Mouse (Mus musculus) erythroblast, embryonic 14.5 days (primary cell): ENCODE measurements around the gene Stk40. TPM values are rescaled to one million over a fixed set of nuclear protein-coding genes. Genes with fewer than 3 reads are reported as not detected.

Experiments used
- H3K27me3 ChIP-seq: 2 replicates; pipeline ENCODE4 v1.6.1; 2012; ENCODE audit warnings: inconsistent platforms; ENCODE audit not compliant: control insufficient read depth
- H3K36me3 ChIP-seq: 2 replicates; pipeline ENCODE4 v1.6.1; 2012; ENCODE audit warnings: mild to moderate bottlenecking, inconsistent platforms; ENCODE audit not compliant: control insufficient read depth
- H3K4me1 ChIP-seq: 2 replicates; pipeline ENCODE4 v1.6.1; 2012; ENCODE audit warnings: inconsistent platforms; ENCODE audit not compliant: control insufficient read depth
- H3K4me3 ChIP-seq: replicated peaks from 2 replicates; pipeline ENCODE3; 2012; ENCODE audit warnings: moderate library complexity, mild to moderate bottlenecking, inconsistent platforms
- H3K9me3 ChIP-seq: 2 replicates; pipeline ENCODE4 v1.6.1; 2012; ENCODE audit warnings: low read length, inconsistent platforms, mixed read lengths; ENCODE audit not compliant: control insufficient read depth
- GATA1 ChIP-seq: IDR thresholded peaks from 2 replicates; pipeline ENCODE4 v1.6.1; 2012; ENCODE audit warnings: low read length, inconsistent platforms, mixed read lengths
- TAL1 ChIP-seq: IDR thresholded peaks from 3 replicates; pipeline ENCODE4 v1.6.1; 2012; ENCODE audit warnings: low read length, inconsistent platforms, mixed read lengths
- polyA plus RNA-seq: library from polyadenylated mRNA; stranded (reverse); fragments of >175 nt; gene quantifications from 2 replicates; pipeline ENCODE4 v1.2.3, GENCODE M21; 2012

Gene Stk40
- polyA plus RNA-seq, 1 experiment: 4.6 TPM

GRCm38 (mm10) chr4:126134639-126135038 is 30.9 kb downstream of the Stk40 start:
- no peaks in the 10 kb centered on the region for H3K4me1 ChIP-seq
- H3K27me3 ChIP-seq: no peaks in the 10 kb centered on the region
- TF ChIP-seq GATA1 (no peak), TAL1 (no peak)
- peaks cover 82% of the 10 kb centered on the region for H3K36me3 ChIP-seq
- no peaks in the 10 kb centered on the region for H3K9me3 ChIP-seq
- no peak overlapping the region for H3K4me3 ChIP-seq

GRCm38 (mm10) chr4:126137773-126138172 is 34.0 kb downstream of the Stk40 start:
- no peaks in the 10 kb centered on the region for H3K9me3 ChIP-seq
- no peak overlapping the region for H3K4me3 ChIP-seq
- peaks cover 66% of the 10 kb centered on the region for H3K36me3 ChIP-seq
- no peak for TF ChIP-seq GATA1
- TF ChIP-seq TAL1: no peak
- no peaks in the 10 kb centered on the region for H3K27me3 ChIP-seq
- H3K4me1 ChIP-seq: no peaks in the 10 kb centered on the region

GRCm38 (mm10) chr4:126141021-126141420 is 37.3 kb downstream of the Stk40 start:
- Histone ChIP-seq H3K4me1 (no peaks in the 10 kb centered on the region), H3K4me3 (no peak overlapping the region), H3K27me3 (0 out of 2 replicates have a peak, but pooled peaks cover 1% of the 10 kb centered on the region), H3K36me3 (peaks cover 41% of the 10 kb centered on the region), H3K9me3 (no peaks in the 10 kb centered on the region)
- no peak for TF ChIP-seq GATA1
- TF ChIP-seq TAL1: no peak

- no peaks in the 10 kb centered on the region for H3K36me3 ChIP-seq
- H3K9me3 ChIP-seq: no peaks in the 10 kb centered on the region; the same call in 1 of the 2 replicates
- TF ChIP-seq GATA1 (no peak), TAL1 (no peak)
- peaks cover 6% of the 10 kb centered on the region for H3K4me1 ChIP-seq
- no peak overlapping the region for H3K4me3 ChIP-seq
- H3K27me3 ChIP-seq: peaks cover 45% of the 10 kb centered on the region
Measured at GRCm38 (mm10) chr4:126145396-126145795, 41.6 kb downstream of the Stk40 start.

GRCm38 (mm10) chr4:126146974-126147532 is 43.3 kb downstream of the Stk40 start:
- no peak overlapping the region for H3K4me3 ChIP-seq
- H3K27me3 ChIP-seq: peaks cover 58% of the 10 kb centered on the region
- TF ChIP-seq TAL1: no peak
- no peak for TF ChIP-seq GATA1
- H3K36me3 ChIP-seq: no peaks in the 10 kb centered on the region
- peaks cover 6% of the 10 kb centered on the region for H3K4me1 ChIP-seq
- H3K9me3 ChIP-seq: no peaks in the 10 kb centered on the region; the same call in 1 of the 2 replicates

GRCm38 (mm10) chr4:126147533-126148160 is 43.9 kb downstream of the Stk40 start, which contains the start of gene Eva1b:
TSS of gene Eva1b (plus strand) at chr4:126147744.
- H3K4me1 ChIP-seq: peaks cover 6% of the 10 kb centered on the region
- H3K9me3 ChIP-seq: no peaks in the 10 kb centered on the region; the same call in 1 of the 2 replicates
- TF ChIP-seq TAL1 (no peak), GATA1 (no peak)
- H3K4me3 ChIP-seq: peak within 1 kb of the TSS; percentile 54
- H3K27me3 ChIP-seq: peaks cover 59% of the 10 kb centered on the region
- no peaks in the 10 kb centered on the region for H3K36me3 ChIP-seq

GRCm38 (mm10) chr4:126148161-126148961 is 44.6 kb downstream of the Stk40 start:
- Histone ChIP-seq H3K4me1 (peaks cover 6% of the 10 kb centered on the region), H3K27me3 (peaks cover 63% of the 10 kb centered on the region), H3K4me3 (peak overlapping the region; percentile 54), H3K9me3 (no peaks in the 10 kb centered on the region; the same call in 1 of the 2 replicates), H3K36me3 (no peaks in the 10 kb centered on the region)
- no peak for TF ChIP-seq TAL1
- TF ChIP-seq GATA1: no peak

- no peaks in the 10 kb centered on the region; the same call in 1 of the 2 replicates for H3K9me3 ChIP-seq
- peak overlapping the region; percentile 54 for H3K4me3 ChIP-seq
- no peaks in the 10 kb centered on the region for H3K36me3 ChIP-seq
- TF ChIP-seq TAL1 (no peak), GATA1 (no peak)
- peaks cover 6% of the 10 kb centered on the region for H3K4me1 ChIP-seq
- peaks cover 63% of the 10 kb centered on the region for H3K27me3 ChIP-seq
Measured at GRCm38 (mm10) chr4:126149041-126149676, 45.4 kb downstream of the Stk40 start.
